Mouse (Mus musculus) WW6 (cell line): ENCODE measurements around the gene Tmem63a.
"Not testable (repeated sequence)": the region's sequence is repeated elsewhere in the genome, so short reads cannot be mapped to it uniquely, and the experiment has no call there.

Source experiments
- DNase-seq: peaks from one replicate; pipeline ENCODE4 v3.0.0-alpha.2; 2013; ENCODE audit warnings: low read depth, low spot score

Gene Tmem63a

GRCm38 (mm10) chr1:180958797-180959196 is 16.7 kb downstream of the Tmem63a start:
- no peak for DNase-seq

- DNase-seq = no peak
These were observed 23.6 kb downstream of the Tmem63a start for GRCm38 (mm10) chr1:180965786-180966185.

GRCm38 (mm10) chr1:180966542-180966941 is 24.4 kb downstream of the Tmem63a start:
- DNase-seq = no peak

- no peak for DNase-seq
These were observed 25.1 kb downstream of the Tmem63a start for GRCm38 (mm10) chr1:180967261-180967660.

GRCm38 (mm10) chr1:180972941-180973340 is 30.8 kb downstream of the Tmem63a start:
- no peak for DNase-seq

- DNase-seq = peak; percentile 49
These were observed 32.1 kb downstream of the Tmem63a start for GRCm38 (mm10) chr1:180974126-180974746.

- no peak for DNase-seq
These were observed 34.1 kb downstream of the Tmem63a start for GRCm38 (mm10) chr1:180976110-180976679.

- no peak for DNase-seq
These were observed 37.5 kb downstream of the Tmem63a start for GRCm38 (mm10) chr1:180979484-180980251.

GRCm38 (mm10) chr1:180980464-180980863 is 38.3 kb downstream of the Tmem63a start:
- DNase-seq = no peak

- DNase-seq = not testable (repeated sequence)
These were observed 39.3 kb downstream of the Tmem63a start for GRCm38 (mm10) chr1:180981298-180982046.

GRCm38 (mm10) chr1:180986701-180987100 is 44.6 kb downstream of the Tmem63a start:
- DNase-seq = no peak

GRCm38 (mm10) chr1:180987759-180988158 is 45.6 kb downstream of the Tmem63a start:
- DNase-seq = peak; percentile 56

- DNase-seq = no peak
These were observed 48.5 kb downstream of the Tmem63a start for GRCm38 (mm10) chr1:180990671-180991070.

GRCm38 (mm10) chr1:180992142-180992541 is 50.0 kb downstream of the Tmem63a start:
- no peak for DNase-seq

GRCm38 (mm10) chr1:181000501-181001092 is 58.5 kb downstream of the Tmem63a start:
- DNase-seq = no peak

GRCm38 (mm10) chr1:181001217-181001616 is 59.1 kb downstream of the Tmem63a start:
- DNase-seq = no peak

- DNase-seq = no peak
These were observed 59.5 kb downstream of the Tmem63a start for GRCm38 (mm10) chr1:181001621-181002020.

- DNase-seq = no peak
These were observed 61.6 kb downstream of the Tmem63a start for GRCm38 (mm10) chr1:181003790-181004189.

GRCm38 (mm10) chr1:181005331-181005730 is 63.2 kb downstream of the Tmem63a start:
- DNase-seq = no peak

GRCm38 (mm10) chr1:181007831-181008230 is 65.7 kb downstream of the Tmem63a start:
- no peak for DNase-seq

- no peak for DNase-seq
These were observed 66.1 kb downstream of the Tmem63a start for GRCm38 (mm10) chr1:181008266-181008665.
